Mouse (Mus musculus) yolk sac, embryonic 10.5 days (tissue): ENCODE measurements around the gene Sprr1b.
"Not testable (repeated sequence)": the region's sequence is repeated elsewhere in the genome, so short reads cannot be mapped to it uniquely, and the experiment has no call there.

Source experiments
- DNase-seq: peaks from one replicate; pipeline ENCODE4 v3.0.0-alpha.2; 2017; ENCODE audit warnings: low spot score

Sprr1b gene

DNA sequence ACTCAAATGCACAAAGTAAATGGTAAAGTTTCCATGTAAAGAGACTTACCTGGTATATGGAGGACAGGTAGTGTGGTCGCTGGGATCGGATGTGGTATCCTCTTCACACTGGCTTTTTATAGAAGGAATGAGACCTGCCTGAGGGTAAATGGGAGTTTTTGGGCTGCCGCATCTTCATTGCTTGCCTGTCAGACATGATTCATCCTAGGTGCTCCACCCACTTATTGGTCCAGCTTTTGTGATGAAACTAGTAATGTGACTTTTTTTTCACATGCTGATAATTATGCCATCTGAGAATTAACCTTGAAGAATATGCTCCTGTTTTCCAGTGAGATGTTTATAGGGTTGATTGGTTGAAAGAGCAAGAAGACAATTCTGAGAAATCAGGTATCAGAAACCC lies at the start of gene Sprr1b:
Gene Sprr1b (minus strand): TSS at position 101 of the 400 bp plus-strand sequence.
- no peak for DNase-seq

DNA sequence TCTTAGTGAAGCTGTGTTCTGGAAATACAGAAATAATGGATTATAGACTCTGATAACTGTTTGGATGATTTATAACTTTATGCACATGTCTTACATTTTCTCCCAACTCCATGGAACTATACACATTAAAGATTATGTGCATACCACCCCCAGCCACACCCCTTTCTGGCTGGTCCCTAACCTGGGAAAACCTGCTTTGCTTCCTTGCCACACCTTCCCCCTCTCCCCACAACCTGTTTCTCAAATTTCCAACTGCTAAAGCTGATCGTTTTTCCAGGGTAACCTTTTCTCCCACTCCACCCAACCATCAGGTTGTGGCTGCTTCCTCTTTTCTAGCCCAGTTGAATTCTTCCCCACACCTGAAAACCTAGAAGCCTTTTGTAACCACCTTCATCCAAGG lies 47.7 kb upstream of the Sprr1b start:
- no peak for DNase-seq

DNA sequence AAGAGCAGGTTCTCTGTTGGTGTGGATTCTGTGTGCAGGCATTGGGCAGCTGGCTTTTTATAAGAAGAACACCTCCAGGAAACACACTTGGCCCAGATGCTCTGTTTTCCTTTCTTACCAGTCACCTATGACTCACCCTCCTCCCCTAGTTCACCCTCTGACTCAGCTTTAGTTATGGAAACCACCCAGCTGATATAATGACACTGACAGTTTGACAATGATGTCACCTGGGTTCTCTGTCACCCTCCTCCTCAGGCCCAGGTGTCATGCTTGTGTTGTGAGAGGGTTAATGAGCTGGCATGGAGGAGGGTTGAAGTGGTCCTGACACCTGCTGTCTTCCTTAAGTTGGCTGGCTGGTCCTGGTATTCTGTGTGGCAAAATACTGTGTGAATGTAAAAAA lies 47.3 kb upstream of the Sprr1b start, which contains the start of gene Sprr1a:
Gene Sprr1a (minus strand): TSS at position 33 of the 400 bp plus-strand sequence.
- no peak for DNase-seq

DNA sequence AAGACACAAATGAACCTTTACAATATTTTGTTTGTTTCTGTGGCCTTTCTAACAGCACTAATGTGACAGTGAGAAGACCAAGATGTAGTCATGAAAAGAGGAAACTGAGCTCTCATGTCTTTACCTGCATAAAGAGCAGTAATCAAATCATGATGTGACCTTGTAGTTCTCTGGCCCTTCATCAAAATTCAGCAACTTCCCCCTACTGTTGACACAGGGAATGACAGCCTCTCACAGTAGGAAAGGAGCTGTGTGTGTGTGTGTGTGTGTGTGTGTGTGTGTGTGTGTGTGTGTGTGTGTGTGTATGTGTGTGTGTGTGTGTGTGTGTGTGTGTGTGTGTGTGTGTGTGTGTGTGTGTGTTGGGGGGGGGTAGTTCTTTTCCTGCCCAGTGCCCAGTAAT lies 42.7 kb upstream of the Sprr1b start:
- DNase-seq = not testable (repeated sequence)

DNA sequence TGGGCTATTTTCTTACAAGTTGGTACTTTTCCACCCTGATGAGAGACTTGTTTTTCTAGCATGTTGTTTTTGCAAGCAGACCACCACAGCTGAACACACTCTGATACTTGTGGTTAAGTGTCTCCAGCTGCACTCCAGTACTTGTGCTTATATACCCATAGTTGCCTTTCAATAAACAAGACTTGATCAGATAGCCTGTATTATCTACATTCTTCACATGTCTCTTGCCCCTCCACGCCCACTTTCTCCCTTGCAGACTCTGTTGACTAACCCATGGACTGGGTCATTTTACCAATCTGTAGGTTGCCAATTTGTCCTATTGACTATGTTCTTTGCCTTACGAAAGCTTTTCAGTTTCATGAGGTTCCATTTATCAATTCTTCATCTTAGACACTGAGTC lies 31.5 kb upstream of the Sprr1b start:
- no peak for DNase-seq

DNA sequence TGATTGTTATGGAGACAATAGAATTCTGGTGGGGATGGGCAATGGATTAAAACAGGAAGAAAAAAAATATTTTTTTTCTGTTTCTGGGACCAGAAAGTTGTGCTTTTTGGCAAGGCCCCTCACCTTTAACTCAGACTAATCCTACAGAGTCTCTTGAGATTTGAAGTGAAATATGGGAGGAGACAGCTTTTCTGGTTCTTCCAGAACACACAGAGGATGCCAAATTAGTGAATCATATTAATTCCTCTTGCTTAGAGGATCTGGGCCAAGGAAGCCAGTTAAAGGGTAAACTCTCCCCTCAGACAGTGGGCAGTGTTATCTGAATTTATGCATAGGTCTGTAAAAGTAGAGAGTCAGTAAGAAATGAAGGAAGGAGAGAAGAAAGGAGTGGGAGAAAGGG lies 28.8 kb upstream of the Sprr1b start:
- DNase-seq = no peak

DNA sequence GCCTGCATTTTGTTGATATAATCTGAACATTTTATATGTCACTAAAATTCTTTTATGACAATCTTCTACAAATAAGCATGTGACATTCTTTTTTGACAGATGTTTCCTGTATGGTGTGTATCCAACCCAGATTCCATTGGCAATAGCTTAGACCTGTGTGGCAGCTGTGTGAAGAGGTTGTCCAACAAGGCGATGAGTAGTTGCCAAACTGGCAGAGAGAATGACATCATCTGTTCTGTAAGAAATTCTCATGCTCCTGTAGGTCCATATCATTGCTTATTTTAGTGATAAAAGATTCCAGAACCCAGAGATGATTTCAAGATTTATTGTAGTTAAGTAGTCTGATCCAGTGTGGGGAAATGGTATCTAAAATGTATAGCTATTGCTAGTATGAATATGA lies 28.0 kb upstream of the Sprr1b start:
- DNase-seq = no peak

DNA sequence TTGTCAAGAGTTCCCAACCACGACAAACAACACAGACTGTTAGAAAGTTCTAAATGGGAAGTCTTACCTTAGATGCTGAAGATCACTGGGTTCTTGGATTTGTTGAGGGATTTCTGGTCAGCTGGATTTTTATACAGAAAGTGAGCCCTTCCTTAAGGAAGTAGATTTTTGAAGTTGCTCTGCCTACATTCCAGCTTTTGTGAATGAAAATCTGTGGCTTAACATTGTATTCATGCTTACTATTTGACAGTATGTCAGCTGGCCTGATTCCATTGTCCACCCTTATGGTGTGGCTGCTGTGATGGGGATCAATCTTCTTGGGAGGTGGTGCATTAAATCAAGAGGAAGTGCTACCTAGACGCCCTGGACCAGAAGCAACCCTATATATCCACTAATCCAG lies 20.0 kb upstream of the Sprr1b start, which contains the start of gene Sprr3:
Gene Sprr3 (minus strand): TSS at position 101 of the 400 bp plus-strand sequence.
- DNase-seq = no peak

DNA sequence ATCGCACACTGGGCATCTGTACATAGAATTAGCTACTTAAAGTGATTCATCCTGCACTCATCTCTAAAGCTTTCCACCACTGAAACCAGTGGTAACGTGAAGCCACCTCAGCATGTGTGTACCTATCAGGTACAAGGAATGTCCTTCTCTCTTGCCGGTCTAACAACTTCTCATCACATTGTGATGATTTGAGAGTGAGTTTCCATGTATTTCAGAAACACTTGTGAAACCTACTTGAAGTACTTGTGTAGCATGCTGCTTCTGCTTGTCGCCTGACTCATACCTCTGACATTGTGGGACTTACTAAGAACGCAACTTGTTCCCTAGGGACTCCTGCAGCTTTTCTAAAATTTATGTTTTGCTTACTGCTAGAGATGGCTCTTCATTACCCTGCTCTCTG lies 16.6 kb upstream of the Sprr1b start:
- DNase-seq = no peak

DNA sequence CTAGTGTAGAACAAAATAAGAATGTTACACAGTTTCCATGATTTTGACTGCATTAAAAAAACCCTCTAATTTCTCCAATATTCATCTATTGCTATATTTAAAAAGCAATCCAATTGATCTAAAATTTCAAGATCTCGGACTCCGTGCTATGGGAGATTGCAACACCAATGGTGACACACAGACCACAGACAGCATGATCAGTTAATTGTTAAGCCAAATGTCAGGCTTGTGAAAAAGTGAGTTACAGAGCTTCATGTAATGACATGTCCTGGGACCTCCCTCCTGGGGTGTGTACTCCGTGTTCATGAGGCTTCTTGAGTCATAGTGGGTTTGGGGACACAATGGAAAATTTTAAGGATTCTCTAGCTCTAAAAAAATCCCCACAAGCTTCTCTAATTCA lies 1.6 kb upstream of the Sprr1b start:
- no peak for DNase-seq

DNA sequence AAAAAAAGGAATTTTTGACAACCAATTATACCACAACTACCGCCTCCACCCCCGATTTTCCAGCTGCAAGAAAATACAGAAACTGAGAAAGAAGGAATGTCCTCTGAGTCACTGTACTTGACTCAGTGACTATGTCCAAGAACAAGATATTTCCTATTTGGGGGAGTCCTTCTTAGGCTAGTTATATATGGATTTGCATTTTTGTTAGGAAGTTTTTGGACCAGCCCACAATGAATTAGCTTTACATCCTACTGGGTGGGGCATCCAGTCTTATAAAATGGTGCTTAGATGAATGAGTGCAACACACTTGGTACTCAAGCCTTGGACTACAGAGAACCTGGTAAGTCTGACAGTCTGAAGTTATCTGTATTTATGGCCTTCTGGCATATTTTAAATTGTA lies 6.3 kb downstream of the Sprr1b start, which contains the start of gene Sprr2k:
Gene Sprr2k (plus strand): TSS at position 301 of the 400 bp plus-strand sequence.
- DNase-seq = no peak

DNA sequence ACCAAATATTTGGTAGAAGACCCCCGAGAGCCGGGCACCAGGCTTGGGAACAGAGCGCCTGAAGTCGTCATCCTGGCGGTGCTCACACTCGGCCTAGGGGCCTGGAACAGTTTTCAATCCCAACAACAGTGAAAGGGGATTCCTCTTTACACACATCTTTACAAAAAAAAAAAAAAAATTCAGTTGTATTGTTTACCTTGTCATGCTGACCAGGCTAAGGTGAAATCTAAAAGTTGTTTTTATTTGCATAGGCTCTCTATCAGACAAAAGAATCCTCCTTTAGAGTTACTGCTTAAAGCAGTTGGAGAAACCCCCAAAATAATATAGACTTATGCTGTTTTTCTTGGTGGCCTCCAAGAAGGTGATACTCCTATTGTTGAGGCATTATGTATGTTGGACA lies 9.3 kb downstream of the Sprr1b start, which contains the start of gene Gm9774:
Gene Gm9774 (minus strand): TSS at position 101 of the 400 bp plus-strand sequence.
- DNase-seq = no peak

DNA sequence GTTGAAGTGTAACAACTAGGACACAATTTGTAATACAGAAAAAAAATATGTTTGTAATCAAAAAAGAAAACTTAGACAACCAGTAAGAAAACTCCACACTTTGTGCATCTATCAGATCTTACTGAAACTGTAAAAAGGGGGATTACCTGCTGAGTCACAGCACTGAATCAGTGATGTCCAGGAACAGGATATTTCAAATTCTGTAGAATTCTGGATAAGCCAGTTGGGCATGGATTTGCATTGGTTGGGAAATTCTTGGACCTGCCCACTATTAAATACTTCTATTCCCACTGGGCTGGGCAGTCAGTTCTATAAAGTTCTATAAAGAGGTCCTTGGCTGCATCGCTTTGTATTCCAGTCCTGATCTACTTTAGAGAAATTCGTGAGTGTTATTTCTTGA lies 20.8 kb downstream of the Sprr1b start, which contains the start of gene Sprr2j-ps:
Gene Sprr2j-ps (plus strand): TSS at position 301 of the 400 bp plus-strand sequence.
- DNase-seq = no peak

DNA sequence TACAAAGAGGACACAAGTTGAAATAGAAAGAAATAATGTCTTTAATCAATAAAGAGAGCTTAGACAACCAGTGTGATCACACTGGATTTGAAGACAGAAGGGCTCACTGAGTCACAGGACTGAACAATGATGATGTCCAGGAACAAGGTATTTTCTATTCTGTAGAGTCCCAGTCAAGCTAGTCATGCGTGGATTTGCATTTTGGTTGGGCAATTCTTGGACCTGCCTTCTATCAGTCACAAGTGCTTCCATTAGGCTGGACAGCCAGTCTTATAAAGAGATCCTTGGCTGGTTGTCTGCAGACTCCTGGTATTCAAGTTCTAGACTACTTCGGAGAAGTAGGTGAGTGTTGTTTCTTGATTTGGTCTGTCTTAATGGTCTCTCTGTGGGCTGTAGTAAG lies 30.9 kb downstream of the Sprr1b start, which contains the start of gene Sprr2i:
Gene Sprr2i (plus strand): TSS at position 301 of the 400 bp plus-strand sequence.
- DNase-seq = no peak

DNA sequence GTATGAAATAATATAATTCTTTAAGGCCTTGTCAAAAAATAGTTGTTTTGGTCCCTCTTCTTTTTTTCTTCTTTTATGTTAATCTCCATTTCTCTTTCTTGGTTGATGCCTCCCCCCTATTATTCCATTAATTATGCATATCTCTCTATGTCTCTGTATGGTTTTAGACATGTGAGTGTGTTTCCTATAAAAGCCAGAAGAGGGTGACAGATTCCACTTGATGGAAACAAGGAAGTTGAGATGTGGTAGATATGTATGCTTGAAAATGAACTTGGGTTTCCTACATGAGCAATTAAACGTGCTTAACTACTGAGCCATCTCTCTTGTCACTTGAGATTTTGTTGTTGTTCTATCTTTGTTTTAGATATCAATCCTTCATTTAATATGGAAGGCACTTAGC lies 44.3 kb downstream of the Sprr1b start:
- no peak for DNase-seq
